Mouse (Mus musculus): ENCODE data around the gene Dnajc27. TPM values are rescaled to one million over a fixed set of nuclear protein-coding genes. Genes with fewer than 3 reads are reported as not detected.

Gene Dnajc27
- total RNA-seq (2021): 10 to 100 TPM; 86.7 to 87.9 TPM

- DNase-seq (ENCODE audit: extremely low spot score in 1 of 2, low spot score in 1 of 2): peak; percentile 96 to 98
Measured at GRCm38 (mm10) chr12:4082132-4083001, at the start of gene Dnajc27. Dnajc27 (plus strand) TSS chr12:4082583.

- DNase-seq (ENCODE audit: extremely low spot score in 1 of 2, low spot score in 1 of 2): no peak
Measured at GRCm38 (mm10) chr12:4036157-4036556, 46.2 kb upstream of the Dnajc27 start.

- DNase-seq (ENCODE audit: extremely low spot score in 1 of 2, low spot score in 1 of 2): no peak
Measured at GRCm38 (mm10) chr12:4037511-4037910, 44.9 kb upstream of the Dnajc27 start.

- peak; percentile 71 for DNase-seq (ENCODE audit: extremely low spot score in 1 of 2, low spot score in 1 of 2)
Measured at GRCm38 (mm10) chr12:4038061-4039041, 44.0 kb upstream of the Dnajc27 start, which contains the start of gene Efr3b. Efr3b (minus strand) TSS chr12:4038915.

GRCm38 (mm10) chr12:4039046-4039445 is 43.3 kb upstream of the Dnajc27 start:
- no peak for DNase-seq (ENCODE audit: extremely low spot score in 1 of 2, low spot score in 1 of 2)

GRCm38 (mm10) chr12:4042411-4042810 is 40.0 kb upstream of the Dnajc27 start:
- DNase-seq (ENCODE audit: extremely low spot score in 1 of 2, low spot score in 1 of 2): no peak

- DNase-seq (ENCODE audit: extremely low spot score in 1 of 2, low spot score in 1 of 2): no peak
Measured at GRCm38 (mm10) chr12:4045992-4046391, 36.4 kb upstream of the Dnajc27 start.

- no peak for DNase-seq (ENCODE audit: extremely low spot score in 1 of 2, low spot score in 1 of 2)
Measured at GRCm38 (mm10) chr12:4048031-4048430, 34.4 kb upstream of the Dnajc27 start.

- no peak for DNase-seq (ENCODE audit: extremely low spot score in 1 of 2, low spot score in 1 of 2)
Measured at GRCm38 (mm10) chr12:4050861-4051425, 31.4 kb upstream of the Dnajc27 start.

GRCm38 (mm10) chr12:4053643-4054042 is 28.7 kb upstream of the Dnajc27 start:
- DNase-seq (ENCODE audit: extremely low spot score in 1 of 2, low spot score in 1 of 2): no peak

- no peak for DNase-seq (ENCODE audit: extremely low spot score in 1 of 2, low spot score in 1 of 2)
Measured at GRCm38 (mm10) chr12:4054845-4055244, 27.5 kb upstream of the Dnajc27 start.

- no peak for DNase-seq (ENCODE audit: extremely low spot score in 1 of 2, low spot score in 1 of 2)
Measured at GRCm38 (mm10) chr12:4058321-4058720, 24.1 kb upstream of the Dnajc27 start.

- DNase-seq (ENCODE audit: extremely low spot score in 1 of 2, low spot score in 1 of 2): no peak
Measured at GRCm38 (mm10) chr12:4059683-4060082, 22.7 kb upstream of the Dnajc27 start.

- DNase-seq (ENCODE audit: extremely low spot score in 1 of 2, low spot score in 1 of 2): no peak
Measured at GRCm38 (mm10) chr12:4065498-4065897, 16.9 kb upstream of the Dnajc27 start.

GRCm38 (mm10) chr12:4065944-4066343 is 16.4 kb upstream of the Dnajc27 start:
- no peak for DNase-seq (ENCODE audit: extremely low spot score in 1 of 2, low spot score in 1 of 2)

- DNase-seq (ENCODE audit: extremely low spot score in 1 of 2, low spot score in 1 of 2): no peak
Measured at GRCm38 (mm10) chr12:4066681-4067459, 15.5 kb upstream of the Dnajc27 start.

- DNase-seq (ENCODE audit: extremely low spot score in 1 of 2, low spot score in 1 of 2): no peak
Measured at GRCm38 (mm10) chr12:4068551-4068950, 13.8 kb upstream of the Dnajc27 start.

- no peak for DNase-seq (ENCODE audit: extremely low spot score in 1 of 2, low spot score in 1 of 2)
Measured at GRCm38 (mm10) chr12:4071671-4072070, 10.7 kb upstream of the Dnajc27 start.

GRCm38 (mm10) chr12:4075407-4075806 is 7.0 kb upstream of the Dnajc27 start:
- DNase-seq (ENCODE audit: extremely low spot score in 1 of 2, low spot score in 1 of 2): no peak

GRCm38 (mm10) chr12:4076383-4076782 is 6.0 kb upstream of the Dnajc27 start:
- DNase-seq (ENCODE audit: extremely low spot score in 1 of 2, low spot score in 1 of 2): no peak

All from layer of hippocampus, postnatal 25 days (tissue).